Mouse (Mus musculus): ENCODE measurements at regions not wholly inside any gene's neighbourhood (a gene's known extent, or its start where the extent isn't known, plus 50 kb on each side); places are given as distances from the start of the nearest gene placed in this dataset.

GRCm38 (mm10) chr13:107810802-107811192 is 233.4 kb upstream of the Smim15 start:
- no peak for ATAC-seq (ENCODE audit: insufficient number of reproducible peaks, low FRiP score, low TSS enrichment, low read depth)
- no peak overlapping the region for H3K27ac ChIP-seq
- H3K9ac ChIP-seq: no peak overlapping the region
- H3K27me3 ChIP-seq: no peaks in the 10 kb centered on the region
- 64% methylated on average over 9 of the region's 9 CpGs for WGBS
- H3K4me3 ChIP-seq: no peak overlapping the region
- no peaks in the 10 kb centered on the region for H3K4me1 ChIP-seq
- H3K36me3 ChIP-seq: no peaks in the 10 kb centered on the region
- no peak overlapping the region for H3K4me2 ChIP-seq
- no peaks in the 10 kb centered on the region for H3K9me3 ChIP-seq

- H3K36me3 ChIP-seq: no peaks in the 10 kb centered on the region
- H3K4me3 ChIP-seq: no peak overlapping the region
- H3K9ac ChIP-seq: no peak overlapping the region
- 78% methylated on average over 9 of the region's 9 CpGs for WGBS
- no peaks in the 10 kb centered on the region for H3K4me1 ChIP-seq
- no peaks in the 10 kb centered on the region for H3K9me3 ChIP-seq
- H3K27ac ChIP-seq: no peak overlapping the region
- no peak for ATAC-seq (ENCODE audit: insufficient number of reproducible peaks, low FRiP score, low TSS enrichment, low read depth)
- no peaks in the 10 kb centered on the region for H3K27me3 ChIP-seq
- H3K4me2 ChIP-seq: no peak overlapping the region
These were observed 234.0 kb upstream of the Smim15 start for GRCm38 (mm10) chr13:107810060-107810801.

- 87% methylated on average over 2 of the region's 2 CpGs for WGBS
- ATAC-seq (ENCODE audit: insufficient number of reproducible peaks, low FRiP score, low TSS enrichment, low read depth): no peak
These were observed 235.3 kb upstream of the Smim15 start for GRCm38 (mm10) chr13:107808961-107809360.

GRCm38 (mm10) chr13:107804418-107804817 is 239.8 kb upstream of the Smim15 start:
- WGBS: 97% methylated on average over 1 of the region's 1 CpGs
- no peak overlapping the region for H3K27ac ChIP-seq
- no peaks in the 10 kb centered on the region for H3K9me3 ChIP-seq
- H3K4me3 ChIP-seq: no peak overlapping the region
- H3K4me2 ChIP-seq: no peak overlapping the region
- no peaks in the 10 kb centered on the region for H3K27me3 ChIP-seq
- no peak overlapping the region for H3K9ac ChIP-seq
- no peak for ATAC-seq (ENCODE audit: insufficient number of reproducible peaks, low FRiP score, low TSS enrichment, low read depth)
- H3K4me1 ChIP-seq: peaks cover 4% of the 10 kb centered on the region
- H3K36me3 ChIP-seq: no peaks in the 10 kb centered on the region

More at GRCm38 (mm10) chr13:107808961-107809360, 235.3 kb upstream of the Smim15 start:
- H3K9ac ChIP-seq: no peak overlapping the region
- H3K4me3 ChIP-seq: no peak overlapping the region
- H3K27me3 ChIP-seq: no peaks in the 10 kb centered on the region
- no peaks in the 10 kb centered on the region for H3K36me3 ChIP-seq
- H3K27ac ChIP-seq: no peak overlapping the region
- H3K9me3 ChIP-seq: no peaks in the 10 kb centered on the region
- no peaks in the 10 kb centered on the region for H3K4me1 ChIP-seq
- H3K4me2 ChIP-seq: no peak overlapping the region

- no peak overlapping the region for H3K4me3 ChIP-seq
- ATAC-seq (ENCODE audit: insufficient number of reproducible peaks, low FRiP score, low TSS enrichment, low read depth): no peak
- no peaks in the 10 kb centered on the region for H3K9me3 ChIP-seq
- H3K4me2 ChIP-seq: no peak overlapping the region
- no peak overlapping the region for H3K9ac ChIP-seq
- 33% methylated on average over 13 of the region's 13 CpGs for WGBS
- peaks cover 19% of the 10 kb centered on the region for H3K4me1 ChIP-seq
- H3K27ac ChIP-seq: no peak overlapping the region
- no peaks in the 10 kb centered on the region for H3K36me3 ChIP-seq
- no peaks in the 10 kb centered on the region for H3K27me3 ChIP-seq
These were observed 244.9 kb upstream of the Smim15 start for GRCm38 (mm10) chr13:107799199-107799945.

- Histone ChIP-seq H3K27me3 (no peaks in the 10 kb centered on the region), H3K4me1 (peaks cover 19% of the 10 kb centered on the region), H3K9me3 (no peaks in the 10 kb centered on the region), H3K4me3 (no peak overlapping the region), H3K4me2 (no peak overlapping the region), H3K36me3 (no peaks in the 10 kb centered on the region), H3K27ac (no peak overlapping the region), H3K9ac (no peak overlapping the region)
- WGBS: 50% methylated on average over 7 of the region's 7 CpGs
- ATAC-seq (ENCODE audit: insufficient number of reproducible peaks, low FRiP score, low TSS enrichment, low read depth): no peak
These were observed 246.1 kb upstream of the Smim15 start for GRCm38 (mm10) chr13:107798144-107798543.

GRCm38 (mm10) chr13:107795516-107795915 is 248.7 kb upstream of the Smim15 start:
- H3K9ac ChIP-seq: no peak overlapping the region
- no peak for ATAC-seq (ENCODE audit: insufficient number of reproducible peaks, low FRiP score, low TSS enrichment, low read depth)
- H3K27ac ChIP-seq: no peak overlapping the region
- no peak overlapping the region for H3K4me3 ChIP-seq
- H3K4me2 ChIP-seq: no peak overlapping the region
- H3K36me3 ChIP-seq: no peaks in the 10 kb centered on the region
- peaks cover 19% of the 10 kb centered on the region for H3K4me1 ChIP-seq
- no peaks in the 10 kb centered on the region for H3K27me3 ChIP-seq
- WGBS: 15% methylated on average over 3 of the region's 3 CpGs
- H3K9me3 ChIP-seq: no peaks in the 10 kb centered on the region

- Histone ChIP-seq H3K4me2 (no peak overlapping the region), H3K27me3 (no peaks in the 10 kb centered on the region), H3K9ac (no peak overlapping the region), H3K9me3 (no peaks in the 10 kb centered on the region), H3K27ac (no peak overlapping the region), H3K4me3 (no peak overlapping the region), H3K36me3 (no peaks in the 10 kb centered on the region), H3K4me1 (peaks cover 5% of the 10 kb centered on the region)
- no peak for ATAC-seq (ENCODE audit: insufficient number of reproducible peaks, low FRiP score, low TSS enrichment, low read depth)
- 83% methylated on average over 9 of the region's 9 CpGs for WGBS
These were observed 252.5 kb upstream of the Smim15 start for GRCm38 (mm10) chr13:107791770-107792169.

- Histone ChIP-seq H3K4me2 (no peak overlapping the region), H3K27me3 (no peaks in the 10 kb centered on the region), H3K9ac (no peak overlapping the region), H3K4me1 (no peaks in the 10 kb centered on the region), H3K4me3 (no peak overlapping the region), H3K27ac (no peak overlapping the region), H3K36me3 (no peaks in the 10 kb centered on the region), H3K9me3 (no peaks in the 10 kb centered on the region)
- WGBS: 67% methylated on average over 5 of the region's 5 CpGs
- no peak for ATAC-seq (ENCODE audit: insufficient number of reproducible peaks, low FRiP score, low TSS enrichment, low read depth)
These were observed 259.3 kb upstream of the Smim15 start for GRCm38 (mm10) chr13:107784971-107785370.

GRCm38 (mm10) chr13:107781741-107782140 is 262.5 kb upstream of the Smim15 start:
- no peaks in the 10 kb centered on the region for H3K36me3 ChIP-seq
- 86% methylated on average over 8 of the region's 8 CpGs for WGBS
- no peak overlapping the region for H3K4me2 ChIP-seq
- H3K4me3 ChIP-seq: no peak overlapping the region
- ATAC-seq (ENCODE audit: insufficient number of reproducible peaks, low FRiP score, low TSS enrichment, low read depth): no peak
- no peak overlapping the region for H3K9ac ChIP-seq
- no peaks in the 10 kb centered on the region for H3K4me1 ChIP-seq
- no peak overlapping the region for H3K27ac ChIP-seq
- H3K27me3 ChIP-seq: no peaks in the 10 kb centered on the region
- H3K9me3 ChIP-seq: no peaks in the 10 kb centered on the region

- Histone ChIP-seq H3K4me3 (no peak overlapping the region), H3K4me1 (no peaks in the 10 kb centered on the region), H3K4me2 (no peak overlapping the region), H3K27me3 (no peaks in the 10 kb centered on the region), H3K36me3 (no peaks in the 10 kb centered on the region), H3K9me3 (no peaks in the 10 kb centered on the region), H3K27ac (no peak overlapping the region), H3K9ac (no peak overlapping the region)
- no peak for ATAC-seq (ENCODE audit: insufficient number of reproducible peaks, low FRiP score, low TSS enrichment, low read depth)
- WGBS: 97% methylated on average over 2 of the region's 2 CpGs
These were observed 263.0 kb upstream of the Smim15 start for GRCm38 (mm10) chr13:107781221-107781620.

GRCm38 (mm10) chr13:107779591-107779990 is 264.7 kb upstream of the Smim15 start:
- Histone ChIP-seq H3K4me3 (no peak overlapping the region), H3K9me3 (no peaks in the 10 kb centered on the region), H3K27me3 (no peaks in the 10 kb centered on the region), H3K9ac (no peak overlapping the region), H3K27ac (no peak overlapping the region), H3K4me2 (no peak overlapping the region), H3K36me3 (no peaks in the 10 kb centered on the region), H3K4me1 (no peaks in the 10 kb centered on the region)
- ATAC-seq (ENCODE audit: insufficient number of reproducible peaks, low FRiP score, low TSS enrichment, low read depth): no peak
- 89% methylated on average over 4 of the region's 4 CpGs for WGBS

Measured in limb, embryonic 15.5 days (tissue).